Mouse (Mus musculus): Measurements from ENCODE around the gene Adig. TPM values are rescaled to one million over a fixed set of nuclear protein-coding genes. Genes with fewer than 3 reads are reported as not detected.

Gene Adig
- total and polyA plus RNA-seq, 3 experiments, result 4.1 to 21.4 (median 4.7) TPM

GRCm38 (mm10) chr2:158498457-158498856 is 4.0 kb upstream of the Adig start:
- H3K4me3 ChIP-seq, result no peak overlapping the region
- H3K36me3 ChIP-seq (ENCODE audit: control insufficient read depth, insufficient read depth, low read length), result no peaks in the 10 kb centered on the region
- intact Hi-C loops (cut with DNase I), result no loop called here
- TF ChIP-seq EP300 (IDR thresholded peaks at IDR 0.05; ENCODE audit: insufficient read depth, low read depth, low read length) (no peak), POLR2A (IDR thresholded peaks at IDR 0.05; ENCODE audit: insufficient read depth, low read depth, low read length) (no peak), CTCF (IDR thresholded peaks at IDR 0.05) (no peak)
- WGBS, result 88% methylated on average over 5 of the region's 5 CpGs
- no peaks in the 10 kb centered on the region for H3K79me2 ChIP-seq (replicated peaks; ENCODE audit: control insufficient read depth, insufficient read depth, low read length)
- DNase-seq, result no peak
- no peaks in the 10 kb centered on the region for H3K4me1 ChIP-seq (ENCODE audit: control insufficient read depth, insufficient read depth, low read length)
- no peak overlapping the region for H3K9ac ChIP-seq (ENCODE audit: low read depth, low read length)
- no peak overlapping the region for H3K27ac ChIP-seq
- no peaks in the 10 kb centered on the region for H3K27me3 ChIP-seq (ENCODE audit: control insufficient read depth, insufficient read depth, low read length)

DNA sequence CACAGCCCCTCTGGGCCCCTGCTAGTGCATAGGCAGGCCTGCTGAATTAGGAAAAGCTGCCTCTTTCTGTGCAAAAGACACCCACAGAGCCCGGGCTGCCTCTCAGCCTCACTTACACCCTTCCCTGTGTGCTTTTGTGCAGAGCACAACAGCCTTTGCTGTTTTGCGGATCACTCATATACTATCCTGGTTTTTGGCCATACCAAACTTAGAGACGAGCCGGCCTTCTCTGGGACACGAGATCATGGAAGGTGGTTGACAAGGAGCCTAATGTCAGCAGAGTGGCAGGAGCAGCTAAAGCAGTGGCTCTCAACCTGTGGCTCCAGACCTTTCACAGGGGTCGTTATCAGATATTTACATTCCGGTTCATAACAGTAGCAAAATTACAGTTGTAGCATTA is 814 bp downstream of the Adig start:
- H3K27me3 ChIP-seq (ENCODE audit: control insufficient read depth, insufficient read depth, low read length), result no peaks in the 10 kb centered on the region
- no peak overlapping the region for H3K9ac ChIP-seq (ENCODE audit: low read depth, low read length)
- TF ChIP-seq POLR2A (IDR thresholded peaks at IDR 0.05; ENCODE audit: insufficient read depth, low read depth, low read length) (no peak), EP300 (IDR thresholded peaks at IDR 0.05; ENCODE audit: insufficient read depth, low read depth, low read length) (no peak), CTCF (IDR thresholded peaks at IDR 0.05) (no peak)
- no peaks in the 10 kb centered on the region for H3K4me1 ChIP-seq (ENCODE audit: control insufficient read depth, insufficient read depth, low read length)
- H3K4me3 ChIP-seq, result no peak overlapping the region
- H3K36me3 ChIP-seq (ENCODE audit: control insufficient read depth, insufficient read depth, low read length), result no peaks in the 10 kb centered on the region
- peak overlapping the region; percentile 16; the same call in 1 of the 2 replicates for H3K27ac ChIP-seq
- 89% methylated on average over 7 of the region's 7 CpGs for WGBS
- H3K79me2 ChIP-seq (replicated peaks; ENCODE audit: control insufficient read depth, insufficient read depth, low read length), result no peaks in the 10 kb centered on the region
- intact Hi-C loops (cut with DNase I), result no loop called here
- DNase-seq, result no peak

DNA sequence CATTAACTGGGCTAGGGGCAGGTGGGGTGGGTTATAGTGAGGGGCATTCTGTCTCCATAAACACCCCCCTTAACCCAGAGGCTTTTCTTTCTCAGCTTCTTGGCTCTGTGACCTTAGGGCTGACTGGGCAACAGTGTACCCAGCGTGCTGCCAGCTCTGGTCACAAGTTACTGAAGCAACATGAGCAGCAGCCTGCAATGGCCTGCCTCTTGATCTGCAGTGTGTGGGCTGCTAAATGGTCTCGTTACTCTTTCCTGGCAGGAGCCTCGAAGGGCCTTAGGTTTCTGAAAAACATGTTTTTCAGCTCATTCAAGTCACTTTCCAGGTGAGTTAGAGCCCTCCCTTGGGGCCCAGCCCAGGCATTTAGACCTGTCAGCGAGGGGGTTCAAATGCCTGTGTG is 1.3 kb downstream of the Adig start:
- Histone ChIP-seq H3K27me3 (ENCODE audit: control insufficient read depth, insufficient read depth, low read length) (no peaks in the 10 kb centered on the region), H3K4me3 (no peak overlapping the region), H3K79me2 (replicated peaks; ENCODE audit: control insufficient read depth, insufficient read depth, low read length) (no peaks in the 10 kb centered on the region), H3K9ac (ENCODE audit: low read depth, low read length) (no peak overlapping the region), H3K27ac (peak overlapping the region; percentile 16; the same call in 1 of the 2 replicates), H3K36me3 (ENCODE audit: control insufficient read depth, insufficient read depth, low read length) (no peaks in the 10 kb centered on the region), H3K4me1 (ENCODE audit: control insufficient read depth, insufficient read depth, low read length) (no peaks in the 10 kb centered on the region)
- WGBS, result 55% methylated on average over 4 of the region's 4 CpGs
- peak in 1 of 2 experiments; percentile 44 for DNase-seq
- TF ChIP-seq POLR2A (IDR thresholded peaks at IDR 0.05; ENCODE audit: insufficient read depth, low read depth, low read length) (no peak), EP300 (IDR thresholded peaks at IDR 0.05; ENCODE audit: insufficient read depth, low read depth, low read length) (peak; percentile 49; the same call in 1 of the 2 replicates)
- intact Hi-C loops (cut with DNase I), result no loop called here

GRCm38 (mm10) chr2:158506475-158506874 is 4.1 kb downstream of the Adig start:
- 71% methylated on average over 5 of the region's 5 CpGs for WGBS
- Histone ChIP-seq H3K36me3 (ENCODE audit: control insufficient read depth, insufficient read depth, low read length) (no peaks in the 10 kb centered on the region), H3K27me3 (ENCODE audit: control insufficient read depth, insufficient read depth, low read length) (no peaks in the 10 kb centered on the region), H3K27ac (no peak overlapping the region), H3K79me2 (replicated peaks; ENCODE audit: control insufficient read depth, insufficient read depth, low read length) (no peaks in the 10 kb centered on the region), H3K4me3 (no peak overlapping the region), H3K9ac (ENCODE audit: low read depth, low read length) (no peak overlapping the region), H3K4me1 (ENCODE audit: control insufficient read depth, insufficient read depth, low read length) (no peaks in the 10 kb centered on the region)
- no peak for DNase-seq
- TF ChIP-seq POLR2A (IDR thresholded peaks at IDR 0.05; ENCODE audit: insufficient read depth, low read depth, low read length), result no peak
- TF ChIP-seq EP300 (IDR thresholded peaks at IDR 0.05; ENCODE audit: insufficient read depth, low read depth, low read length), result no peak
- no peak for TF ChIP-seq CTCF (IDR thresholded peaks at IDR 0.05)
- intact Hi-C loops (cut with DNase I), result no loop called here

DNA sequence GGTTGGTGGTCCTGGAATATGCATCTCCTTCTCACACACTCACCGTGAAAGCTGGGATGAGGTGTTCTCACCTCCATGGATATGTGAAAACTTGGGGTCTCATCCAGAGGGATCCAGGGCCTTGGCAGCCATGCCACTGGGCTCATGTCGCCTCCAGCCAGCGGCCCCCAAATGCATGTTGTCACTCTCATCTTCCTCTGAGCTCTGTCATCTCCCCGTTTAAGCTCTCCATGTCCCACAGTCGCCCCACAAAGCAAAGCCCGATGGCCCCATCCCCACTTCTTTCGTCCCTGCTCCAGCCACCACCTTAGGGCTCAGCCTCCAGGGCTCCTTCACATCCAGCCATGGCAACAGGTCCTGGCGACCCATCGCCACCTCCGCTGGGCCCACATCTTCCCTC is 4.6 kb downstream of the Adig start:
- Histone ChIP-seq H3K4me1 (ENCODE audit: control insufficient read depth, insufficient read depth, low read length) (no peaks in the 10 kb centered on the region), H3K9ac (ENCODE audit: low read depth, low read length) (no peak overlapping the region), H3K4me3 (no peak overlapping the region), H3K27ac (no peak overlapping the region), H3K27me3 (ENCODE audit: control insufficient read depth, insufficient read depth, low read length) (no peaks in the 10 kb centered on the region), H3K36me3 (ENCODE audit: control insufficient read depth, insufficient read depth, low read length) (no peaks in the 10 kb centered on the region), H3K79me2 (replicated peaks; ENCODE audit: control insufficient read depth, insufficient read depth, low read length) (no peaks in the 10 kb centered on the region)
- TF ChIP-seq POLR2A (IDR thresholded peaks at IDR 0.05; ENCODE audit: insufficient read depth, low read depth, low read length) (no peak), EP300 (IDR thresholded peaks at IDR 0.05; ENCODE audit: insufficient read depth, low read depth, low read length) (no peak), CTCF (IDR thresholded peaks at IDR 0.05) (no peak)
- WGBS, result 92% methylated on average over 10 of the region's 10 CpGs
- DNase-seq, result no peak
- intact Hi-C loops (cut with DNase I), result no loop called here

DNA sequence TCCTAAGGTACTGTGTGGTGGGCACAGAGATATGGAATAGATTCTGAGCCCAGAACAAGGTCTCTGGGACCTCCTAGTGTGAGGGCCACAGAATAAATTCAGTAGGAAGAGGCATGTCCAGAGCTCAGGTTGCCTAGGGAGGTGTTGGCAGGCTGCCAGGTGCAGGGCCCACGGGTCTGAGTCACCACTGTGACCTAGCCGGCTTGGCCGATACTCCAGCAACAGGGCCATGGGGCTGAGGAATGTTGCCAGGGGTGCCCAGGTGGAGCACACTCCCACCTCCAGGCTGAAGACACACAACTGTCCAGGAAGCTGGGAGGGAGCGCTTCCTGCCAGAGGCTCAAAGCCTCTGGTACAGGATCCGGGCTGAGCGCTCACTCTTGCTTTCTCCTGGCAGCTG is 8.3 kb downstream of the Adig start:
- WGBS, result 36% methylated on average over 6 of the region's 6 CpGs
- no peak overlapping the region for H3K9ac ChIP-seq (ENCODE audit: low read depth, low read length)
- H3K4me1 ChIP-seq (ENCODE audit: control insufficient read depth, insufficient read depth, low read length), result no peaks in the 10 kb centered on the region
- no peak overlapping the region for H3K4me3 ChIP-seq
- H3K36me3 ChIP-seq (ENCODE audit: control insufficient read depth, insufficient read depth, low read length), result no peaks in the 10 kb centered on the region
- TF ChIP-seq POLR2A (IDR thresholded peaks at IDR 0.05; ENCODE audit: insufficient read depth, low read depth, low read length) (no peak), EP300 (IDR thresholded peaks at IDR 0.05; ENCODE audit: insufficient read depth, low read depth, low read length) (no peak), CTCF (IDR thresholded peaks at IDR 0.05) (no peak)
- H3K27ac ChIP-seq, result no peak overlapping the region
- intact Hi-C loops (cut with DNase I), result no loop called here
- peak in 1 of 2 experiments; percentile 35 for DNase-seq
- H3K27me3 ChIP-seq (ENCODE audit: control insufficient read depth, insufficient read depth, low read length), result no peaks in the 10 kb centered on the region
- H3K79me2 ChIP-seq (replicated peaks; ENCODE audit: control insufficient read depth, insufficient read depth, low read length), result no peaks in the 10 kb centered on the region

All from heart, adult 2 months (tissue).